Mouse (Mus musculus) limb, embryonic 11.5 days (tissue): Measurements from ENCODE around the gene Scd3. TPM values are rescaled to one million over a fixed set of nuclear protein-coding genes. Genes with fewer than 3 reads are reported as not detected.

Source experiments
- ATAC-seq: fragments of 200-750 bp; cut with Nextera tagmentation; 2 replicates; pipeline ENCODE4 v1.8.0; 2017; ENCODE audit warnings: low read depth; ENCODE audit not compliant: insufficient number of reproducible peaks, low FRiP score, low TSS enrichment
- DNase-seq: peaks from one replicate; pipeline ENCODE4 v3.0.0-alpha.2; 2015; ENCODE audit warnings: low spot score
- H3K27ac ChIP-seq: fragments of 300-500 bp; sonication (generic); replicated peaks from 2 replicates; pipeline ENCODE4 v1.5.1; 2014; ENCODE audit warnings: low read depth, mild to moderate bottlenecking, low read length
- H3K27me3 ChIP-seq: fragments of 300-500 bp; sonication (generic); 2 replicates; pipeline ENCODE4 v1.6.1; 2014; ENCODE audit warnings: mild to moderate bottlenecking, low read length, mixed read lengths; ENCODE audit not compliant: control insufficient read depth, insufficient read depth
- H3K36me3 ChIP-seq: fragments of 300-500 bp; sonication (generic); 2 replicates; pipeline ENCODE4 v1.6.1; 2014; ENCODE audit warnings: mild to moderate bottlenecking, low read length, moderate library complexity, mixed read lengths; ENCODE audit not compliant: control insufficient read depth, insufficient read depth
- H3K4me1 ChIP-seq: fragments of 300-500 bp; sonication (generic); 2 replicates; pipeline ENCODE4 v1.6.1; 2014; ENCODE audit warnings: low read length, mixed read lengths; ENCODE audit not compliant: control insufficient read depth, insufficient read depth
- H3K4me2 ChIP-seq: fragments of 300-500 bp; sonication (generic); 2 replicates; pipeline ENCODE4 v1.6.1; 2014; ENCODE audit warnings: low read depth, mild to moderate bottlenecking, moderate library complexity; ENCODE audit not compliant: severe bottlenecking
- H3K4me3 ChIP-seq: fragments of 300-500 bp; sonication (generic); 2 replicates; pipeline ENCODE4 v1.5.1; 2014; ENCODE audit warnings: low read depth, low read length
- H3K9ac ChIP-seq: fragments of 300-500 bp; sonication (generic); 2 replicates; pipeline ENCODE4 v1.6.1; 2014; ENCODE audit warnings: mild to moderate bottlenecking, low read length
- H3K9me3 ChIP-seq: fragments of 300-500 bp; sonication (generic); 2 replicates; pipeline ENCODE4 v1.6.1; 2016; ENCODE audit warnings: low read length; ENCODE audit not compliant: control insufficient read depth
- WGBS: fragments of 180-500 bp; shearing (Covaris S2); extraction: QIAGEN DNeasy Blood & Tissue Kit; methylation state at CpG from one replicate; pipeline ENCODE4 v1.1.7; 2014; 5-methylcytosine and 5-hydroxymethylcytosine counted together
- polyA plus RNA-seq: library from polyadenylated mRNA; unstranded; fragments of >200 nt; fragmentation: Nextera tagmentation; extraction: Ambion mirVana; gene quantifications from 2 replicates; pipeline ENCODE4 v1.2.1, GENCODE M21; 2014

Scd3 gene
- polyA plus RNA-seq, 1 experiment from 2014 or later: 0.40 TPM

DNA sequence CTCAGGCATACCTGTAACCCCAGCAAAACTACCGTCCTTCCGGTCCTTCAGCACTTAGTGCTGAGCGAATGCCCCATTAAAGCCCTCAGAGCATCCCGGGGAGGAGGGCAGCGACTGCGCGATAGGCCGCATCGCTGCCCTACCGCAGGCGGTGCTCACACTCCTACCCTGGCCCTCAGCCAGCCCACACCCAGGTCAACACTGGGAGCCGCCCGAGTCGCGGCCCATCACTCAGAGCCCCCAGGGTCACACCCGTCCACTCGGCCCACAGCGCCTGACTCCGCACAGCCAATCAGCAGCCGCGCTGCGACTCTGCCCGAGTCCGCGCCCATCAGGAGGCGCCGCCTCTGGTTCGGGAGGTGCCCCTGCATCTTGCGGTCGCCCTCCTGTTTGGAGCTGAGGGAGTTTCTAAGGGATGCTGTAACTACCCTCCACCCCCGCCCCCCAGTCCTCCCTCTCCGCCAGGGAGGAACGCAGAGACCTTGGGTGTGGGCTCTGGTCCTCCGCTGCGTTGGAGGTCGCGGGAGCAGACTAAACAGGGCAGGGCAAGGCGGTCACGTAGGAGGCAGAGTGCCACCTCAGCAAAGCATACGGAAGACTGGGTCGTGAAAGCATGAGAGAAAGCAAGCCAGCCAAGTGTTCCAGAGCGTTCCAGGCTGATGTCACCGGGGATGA lies 63.9 kb downstream of the Scd3 start:
- Histone ChIP-seq H3K27me3 (no peaks in the 10 kb centered on the region), H3K36me3 (no peaks in the 10 kb centered on the region), H3K9ac (peak overlapping the region; percentile 70), H3K9me3 (no peaks in the 10 kb centered on the region), H3K4me1 (0 out of 2 replicates have a peak, but pooled peaks cover 2% of the 10 kb centered on the region), H3K27ac (peak overlapping the region; percentile 91), H3K4me3 (peak overlapping the region; percentile 44), H3K4me2 (peak overlapping the region; percentile 71)
- under 1% methylated on average over 43 of the region's 43 CpGs for WGBS
- DNase-seq: peak; percentile 91
- peak; percentile 95 for ATAC-seq

DNA sequence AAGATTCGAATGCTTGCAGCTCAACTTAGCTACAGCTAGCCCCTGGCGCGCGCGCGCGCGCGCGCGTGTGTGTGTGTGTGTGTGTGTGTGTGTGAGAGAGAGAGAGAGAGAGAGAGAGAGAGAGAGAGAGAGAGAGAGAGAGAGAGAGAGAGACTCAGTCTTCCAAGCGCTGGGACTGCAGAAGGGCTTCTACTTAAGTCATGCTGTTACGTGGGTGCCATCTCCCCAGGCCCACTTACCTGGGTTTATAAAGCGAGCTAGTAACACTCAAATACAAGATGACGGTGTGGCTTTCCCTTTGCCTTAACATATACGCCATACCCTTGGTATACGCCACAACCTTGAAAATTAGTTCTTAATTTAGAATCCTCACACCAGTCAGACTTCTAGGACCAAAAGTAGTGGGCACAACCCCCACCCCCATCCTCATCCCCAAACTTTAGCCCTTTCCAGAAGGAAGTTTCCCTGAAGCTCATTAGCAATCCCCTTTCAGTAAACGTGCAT lies 64.5 kb downstream of the Scd3 start:
- H3K4me1 ChIP-seq: 0 out of 2 replicates have a peak, but pooled peaks cover 2% of the 10 kb centered on the region
- peak overlapping the region; percentile 44 for H3K4me3 ChIP-seq
- H3K27me3 ChIP-seq: no peaks in the 10 kb centered on the region
- peak overlapping the region; percentile 70 for H3K9ac ChIP-seq
- H3K9me3 ChIP-seq: no peaks in the 10 kb centered on the region
- H3K36me3 ChIP-seq: no peaks in the 10 kb centered on the region
- peak overlapping the region; percentile 91 for H3K27ac ChIP-seq
- WGBS: 8% methylated on average over 18 of the region's 18 CpGs
- DNase-seq (no peak), ATAC-seq (no peak)
- peak overlapping the region; percentile 71 for H3K4me2 ChIP-seq

DNA sequence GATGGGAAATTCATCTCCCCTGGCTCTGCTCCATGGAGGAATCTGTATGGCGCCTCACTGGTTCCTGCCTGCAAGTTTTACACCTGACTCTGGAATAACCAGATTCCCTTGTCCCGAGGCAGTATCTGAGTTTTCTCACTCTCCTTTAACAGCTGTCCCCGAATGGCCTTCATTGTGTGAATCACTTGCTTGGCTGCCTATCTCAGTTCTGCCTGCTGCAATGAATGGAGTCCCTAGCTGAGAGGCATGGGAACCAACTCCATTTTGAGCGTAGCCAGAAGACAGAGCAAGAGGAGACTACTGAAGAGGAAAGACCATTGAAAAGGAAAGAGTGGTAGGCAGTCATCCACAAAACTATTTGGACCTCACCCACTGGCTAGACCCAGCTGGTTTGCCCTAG lies 70.6 kb downstream of the Scd3 start:
- no peak for DNase-seq
- H3K27ac ChIP-seq: no peak overlapping the region

DNA sequence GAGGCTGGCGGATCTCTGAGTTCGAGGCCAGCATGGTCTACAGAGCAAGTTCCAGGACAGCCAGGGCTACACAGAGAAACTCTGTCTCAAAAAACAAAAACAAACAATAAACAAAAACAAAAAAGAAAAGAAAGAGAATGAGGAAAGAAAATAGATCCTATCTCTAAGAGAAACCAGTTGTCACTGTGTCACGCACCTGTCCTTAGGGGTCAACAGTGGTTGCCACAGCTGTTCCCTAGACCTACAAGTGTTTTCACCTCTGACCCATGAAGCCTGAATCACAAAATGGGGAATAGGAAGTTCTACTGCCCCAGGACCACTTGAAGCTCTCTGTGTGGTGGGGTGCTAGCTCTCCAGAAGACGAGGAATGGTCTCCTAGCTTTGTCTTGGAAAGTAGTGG lies 71.4 kb downstream of the Scd3 start:
- no peak for ATAC-seq
- Histone ChIP-seq H3K4me1 (no peaks in the 10 kb centered on the region), H3K27ac (no peak overlapping the region), H3K9me3 (no peaks in the 10 kb centered on the region), H3K27me3 (no peaks in the 10 kb centered on the region), H3K9ac (no peak overlapping the region), H3K4me2 (no peak overlapping the region), H3K36me3 (no peaks in the 10 kb centered on the region), H3K4me3 (no peak overlapping the region)
- 93% methylated on average over 4 of the region's 4 CpGs for WGBS
- no peak for DNase-seq

More for the DNA sequence above, 70.6 kb downstream of the Scd3 start:
- ATAC-seq: no peak
- no peaks in the 10 kb centered on the region for H3K9me3 ChIP-seq
- no peak overlapping the region for H3K4me2 ChIP-seq
- no peak overlapping the region for H3K9ac ChIP-seq
- no peaks in the 10 kb centered on the region for H3K27me3 ChIP-seq
- no peaks in the 10 kb centered on the region for H3K36me3 ChIP-seq
- no peaks in the 10 kb centered on the region for H3K4me1 ChIP-seq
- no peak overlapping the region for H3K4me3 ChIP-seq
- 82% methylated on average over 4 of the region's 4 CpGs for WGBS

DNA sequence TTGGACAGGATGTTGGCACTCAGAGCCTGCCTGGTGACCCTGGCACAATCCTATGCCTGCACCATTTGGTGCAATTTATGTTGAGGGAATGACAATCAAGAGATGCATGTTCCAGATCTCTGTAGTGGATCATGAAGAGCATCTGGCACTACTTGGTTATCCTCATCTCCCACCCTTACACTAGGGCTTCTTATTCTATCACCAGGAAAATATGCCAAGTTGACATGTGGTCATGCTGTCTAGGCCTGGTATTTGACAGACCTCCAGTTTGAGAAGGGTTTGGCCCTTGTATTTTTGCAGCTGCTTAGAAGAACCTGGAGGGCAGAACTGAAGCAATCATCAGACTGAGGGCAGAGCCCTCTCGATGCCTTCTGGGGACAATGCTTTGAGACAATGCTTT lies 72.3 kb downstream of the Scd3 start:
- H3K9me3 ChIP-seq: no peaks in the 10 kb centered on the region
- DNase-seq (no peak), ATAC-seq (no peak)
- H3K27me3 ChIP-seq: no peaks in the 10 kb centered on the region
- WGBS: 83% methylated on average over 1 of the region's 1 CpGs
- H3K9ac ChIP-seq: no peak overlapping the region
- 0 out of 2 replicates have a peak, but pooled peaks cover 4% of the 10 kb centered on the region for H3K4me1 ChIP-seq
- H3K27ac ChIP-seq: no peak overlapping the region
- H3K36me3 ChIP-seq: no peaks in the 10 kb centered on the region
- no peak overlapping the region for H3K4me2 ChIP-seq
- no peak overlapping the region for H3K4me3 ChIP-seq

DNA sequence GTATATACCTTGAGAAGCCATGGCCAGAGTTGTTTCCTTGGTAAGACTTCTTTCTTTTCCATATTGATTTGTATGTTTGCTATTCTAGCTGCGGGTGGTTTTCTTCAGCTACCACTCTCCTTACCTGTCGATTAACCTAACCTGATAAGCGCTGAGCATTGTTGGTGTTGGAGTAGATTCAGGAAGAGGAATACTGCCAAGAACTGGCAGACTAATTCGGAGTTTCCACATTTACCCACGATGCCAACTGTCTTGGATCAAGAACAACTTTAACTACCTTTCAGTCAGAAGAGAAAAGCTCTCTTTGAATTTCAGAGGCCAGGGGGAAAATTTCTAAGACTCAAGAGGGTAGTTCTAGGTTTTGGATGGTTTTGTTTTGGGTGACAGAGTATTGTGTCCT lies 73.8 kb downstream of the Scd3 start:
- H3K9me3 ChIP-seq: no peaks in the 10 kb centered on the region
- H3K27ac ChIP-seq: no peak overlapping the region
- H3K4me1 ChIP-seq: peaks cover 12% of the 10 kb centered on the region; the same call in 1 of the 2 replicates
- H3K4me2 ChIP-seq: no peak overlapping the region
- ATAC-seq (no peak), DNase-seq (no peak)
- 91% methylated on average over 5 of the region's 5 CpGs for WGBS
- H3K4me3 ChIP-seq: no peak overlapping the region
- no peak overlapping the region for H3K9ac ChIP-seq
- no peaks in the 10 kb centered on the region for H3K36me3 ChIP-seq
- H3K27me3 ChIP-seq: no peaks in the 10 kb centered on the region

GRCm38 (mm10) chr19:44277931-44278330 lies 74.9 kb downstream of the Scd3 start:
- Histone ChIP-seq H3K36me3 (no peaks in the 10 kb centered on the region), H3K9me3 (no peaks in the 10 kb centered on the region), H3K27ac (no peak overlapping the region), H3K4me1 (peaks cover 19% of the 10 kb centered on the region), H3K4me3 (no peak overlapping the region), H3K9ac (no peak overlapping the region), H3K27me3 (no peaks in the 10 kb centered on the region), H3K4me2 (no peak overlapping the region)
- WGBS: 90% methylated on average over 8 of the region's 8 CpGs
- ATAC-seq (no peak), DNase-seq (no peak)

DNA sequence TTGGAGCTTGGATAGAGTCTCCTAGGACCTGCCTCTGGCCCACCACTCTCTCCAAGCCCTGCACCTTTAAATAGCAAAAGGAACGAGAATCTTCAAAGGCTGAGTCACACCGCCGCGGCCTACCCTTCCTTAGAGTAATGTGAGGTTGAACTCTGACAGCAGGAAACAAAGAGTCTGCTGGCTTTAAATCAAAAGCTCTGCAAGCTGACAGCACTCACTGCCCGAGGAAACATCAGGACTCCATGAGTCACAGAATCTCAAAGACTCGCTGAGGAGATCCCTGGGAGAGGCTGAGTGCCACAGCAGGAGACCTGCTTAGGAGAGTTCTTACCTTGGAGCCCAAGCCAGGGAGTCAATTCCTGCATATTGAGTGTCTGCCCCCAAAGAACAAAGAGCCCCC lies 77.7 kb downstream of the Scd3 start:
- DNase-seq: peak; percentile 59
- Histone ChIP-seq H3K4me2 (no peak overlapping the region), H3K27me3 (no peaks in the 10 kb centered on the region)

More for the DNA sequence above, 77.7 kb downstream of the Scd3 start:
- Histone ChIP-seq H3K4me1 (peaks cover 32% of the 10 kb centered on the region), H3K27ac (peak overlapping the region; percentile 57), H3K4me3 (no peak overlapping the region), H3K9me3 (no peaks in the 10 kb centered on the region), H3K9ac (no peak overlapping the region), H3K36me3 (no peaks in the 10 kb centered on the region)
- ATAC-seq: no peak
- WGBS: 5% methylated on average over 6 of the region's 6 CpGs
